Mouse (Mus musculus): Measurements from ENCODE around the gene Dnah7a.

- TF ChIP-seq HCFC1 (IDR thresholded peaks at IDR 0.05; ENCODE audit: borderline replicate concordance, insufficient read depth, low read length) (no peak), MAFK (IDR thresholded peaks at IDR 0.05; ENCODE audit: insufficient read depth, low read depth, low read length) (no peak), CHD2 (IDR thresholded peaks at IDR 0.05; ENCODE audit: low read depth, low read length) (no peak), ZNF384 (IDR thresholded peaks at IDR 0.05; ENCODE audit: low read depth, low read length) (no peak), ZC3H11A (IDR thresholded peaks at IDR 0.05; ENCODE audit: borderline replicate concordance, low read depth, low read length) (no peak)
These were observed 66.5 kb downstream of the Dnah7a start for GRCm38 (mm10) chr1:53639865-53640794.
